Mouse (Mus musculus): ENCODE results near the gene Fuk.
"Not testable (repeated sequence)": the region's sequence is repeated elsewhere in the genome, so short reads cannot be mapped to it uniquely, and the experiment has no call there.

Fuk gene

GRCm38 (mm10) chr8:110919341-110920031 is 17.2 kb upstream of the Fuk start, which contains the start of gene St3gal2:
TSS of gene St3gal2 (plus strand) at chr8:110919922.
- DNase-seq (ENCODE audit: low spot score in 2 of 2) = peak; percentile 71 to 84

GRCm38 (mm10) chr8:110918460-110918859 is 16.2 kb upstream of the Fuk start:
- DNase-seq (ENCODE audit: low spot score in 2 of 2) = no peak

GRCm38 (mm10) chr8:110918027-110918426 is 15.7 kb upstream of the Fuk start:
- no peak for DNase-seq (ENCODE audit: low spot score in 2 of 2)

GRCm38 (mm10) chr8:110917415-110917814 is 15.1 kb upstream of the Fuk start:
- no peak for DNase-seq (ENCODE audit: low spot score in 2 of 2)

GRCm38 (mm10) chr8:110911576-110912570 is 9.6 kb upstream of the Fuk start:
- DNase-seq (ENCODE audit: low spot score in 2 of 2) = no peak

- DNase-seq (ENCODE audit: low spot score in 2 of 2) = not testable (repeated sequence)
Observed at GRCm38 (mm10) chr8:110909850-110910249, 7.6 kb upstream of the Fuk start.

GRCm38 (mm10) chr8:110906682-110907081 is 4.4 kb upstream of the Fuk start:
- DNase-seq (ENCODE audit: low spot score in 2 of 2) = no peak

- no peak for DNase-seq (ENCODE audit: low spot score in 2 of 2)
Observed at GRCm38 (mm10) chr8:110905404-110905803, 3.1 kb upstream of the Fuk start.

- no peak for DNase-seq (ENCODE audit: low spot score in 2 of 2)
Observed at GRCm38 (mm10) chr8:110902579-110902965, 284 bp upstream of the Fuk start.

GRCm38 (mm10) chr8:110901056-110901455 is 1.2 kb downstream of the Fuk start:
- no peak for DNase-seq (ENCODE audit: low spot score in 2 of 2)

- no peak for DNase-seq (ENCODE audit: low spot score in 2 of 2)
Observed at GRCm38 (mm10) chr8:110897495-110897894, 4.8 kb downstream of the Fuk start.

- DNase-seq (ENCODE audit: low spot score in 2 of 2) = no peak
Observed at GRCm38 (mm10) chr8:110895812-110896211, 6.5 kb downstream of the Fuk start.

- no peak for DNase-seq (ENCODE audit: low spot score in 2 of 2)
Observed at GRCm38 (mm10) chr8:110895254-110895653, 7.0 kb downstream of the Fuk start.

GRCm38 (mm10) chr8:110894851-110895250 is 7.4 kb downstream of the Fuk start:
- no peak for DNase-seq (ENCODE audit: low spot score in 2 of 2)

GRCm38 (mm10) chr8:110892913-110893312 is 9.4 kb downstream of the Fuk start:
- DNase-seq (ENCODE audit: low spot score in 2 of 2) = no peak

GRCm38 (mm10) chr8:110892040-110892439 is 10.2 kb downstream of the Fuk start:
- DNase-seq (ENCODE audit: low spot score in 2 of 2) = no peak

- DNase-seq (ENCODE audit: low spot score in 2 of 2) = no peak
Observed at GRCm38 (mm10) chr8:110889904-110890470, 12.3 kb downstream of the Fuk start.

GRCm38 (mm10) chr8:110888860-110889259 is 13.4 kb downstream of the Fuk start:
- DNase-seq (ENCODE audit: low spot score in 2 of 2) = no peak

GRCm38 (mm10) chr8:110888441-110888840 is 13.8 kb downstream of the Fuk start:
- no peak for DNase-seq (ENCODE audit: low spot score in 2 of 2)

- DNase-seq (ENCODE audit: low spot score in 2 of 2) = no peak
Observed at GRCm38 (mm10) chr8:110887551-110887950, 14.7 kb downstream of the Fuk start.

- DNase-seq (ENCODE audit: low spot score in 2 of 2) = no peak
Observed at GRCm38 (mm10) chr8:110886634-110887033, 15.7 kb downstream of the Fuk start.

GRCm38 (mm10) chr8:110883824-110884223 is 18.5 kb downstream of the Fuk start:
- DNase-seq (ENCODE audit: low spot score in 2 of 2) = no peak
